Mouse (Mus musculus): ENCODE measurements around the gene Stpg3. TPM values are rescaled to one million over a fixed set of nuclear protein-coding genes. Genes with fewer than 3 reads are reported as not detected.

Gene Stpg3
- polyA plus RNA-seq, 1 experiment from 2014 or later, result not detected

DNA sequence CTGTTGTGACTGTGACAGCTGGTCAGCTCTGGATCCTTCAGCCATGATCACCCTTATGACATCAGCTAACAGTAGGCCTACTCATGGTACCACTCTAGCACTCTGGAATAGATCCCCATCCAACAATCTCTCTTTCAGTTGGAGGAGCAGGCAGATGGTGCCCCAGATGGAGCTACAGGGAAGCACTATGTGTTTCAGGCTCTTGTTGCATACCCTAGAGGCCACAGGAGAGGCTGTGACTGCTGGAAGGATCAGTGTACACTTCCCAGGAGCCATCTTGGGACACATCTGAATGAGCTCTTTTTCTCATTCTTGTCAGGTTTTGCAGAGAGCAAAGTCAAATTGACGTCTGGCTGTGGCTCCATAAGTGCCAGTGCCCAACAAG lies 42.7 kb downstream of the Stpg3 start:
- no peaks in the 10 kb centered on the region for H3K36me3 ChIP-seq (ENCODE audit: inconsistent target)
- H3K27ac ChIP-seq, result no peak overlapping the region
- H3K4me3 ChIP-seq (ENCODE audit: inconsistent target), result no peak overlapping the region
- 82% methylated on average over 1 of the region's 1 CpGs for WGBS (ENCODE audit: missing documents)
- H3K79me2 ChIP-seq (ENCODE audit: inconsistent target), result no peaks in the 10 kb centered on the region

DNA sequence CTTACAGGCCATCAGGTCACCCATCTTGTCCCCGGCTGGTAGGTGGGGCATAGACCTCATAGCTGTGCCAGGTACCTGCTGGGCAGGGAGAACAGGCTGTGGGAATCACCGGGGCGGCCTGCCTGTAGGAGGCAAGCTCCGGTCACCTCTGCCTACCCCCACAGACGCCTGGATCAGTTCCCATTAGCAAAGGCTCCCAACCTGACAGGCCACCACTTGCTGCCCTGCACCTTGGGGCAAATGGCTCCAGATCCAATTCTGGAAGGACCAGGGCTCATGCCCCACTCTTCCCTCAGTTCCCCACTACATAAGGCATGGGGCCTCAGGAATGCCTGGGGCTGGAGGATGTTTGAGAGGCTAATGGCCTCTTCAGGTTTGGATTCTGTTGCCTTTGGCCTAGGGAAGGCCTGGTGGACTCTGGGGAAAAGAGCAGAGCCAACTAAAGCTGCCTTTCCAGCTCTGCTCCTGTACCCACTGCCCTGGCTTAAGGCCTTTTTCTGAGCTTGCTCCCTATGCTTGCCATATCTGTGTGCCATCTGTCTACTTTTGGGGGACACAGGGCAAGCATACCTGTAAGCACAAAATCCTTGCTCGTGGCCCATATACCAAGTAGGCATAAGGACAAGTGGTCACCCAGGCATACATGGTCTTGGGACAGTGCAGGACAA lies 43.2 kb downstream of the Stpg3 start:
- no peak overlapping the region for H3K4me3 ChIP-seq (ENCODE audit: inconsistent target)
- 94% methylated on average over 6 of the region's 6 CpGs for WGBS (ENCODE audit: missing documents)
- H3K27ac ChIP-seq, result no peak overlapping the region
- no peaks in the 10 kb centered on the region for H3K79me2 ChIP-seq (ENCODE audit: inconsistent target)
- no peaks in the 10 kb centered on the region for H3K36me3 ChIP-seq (ENCODE audit: inconsistent target)

DNA sequence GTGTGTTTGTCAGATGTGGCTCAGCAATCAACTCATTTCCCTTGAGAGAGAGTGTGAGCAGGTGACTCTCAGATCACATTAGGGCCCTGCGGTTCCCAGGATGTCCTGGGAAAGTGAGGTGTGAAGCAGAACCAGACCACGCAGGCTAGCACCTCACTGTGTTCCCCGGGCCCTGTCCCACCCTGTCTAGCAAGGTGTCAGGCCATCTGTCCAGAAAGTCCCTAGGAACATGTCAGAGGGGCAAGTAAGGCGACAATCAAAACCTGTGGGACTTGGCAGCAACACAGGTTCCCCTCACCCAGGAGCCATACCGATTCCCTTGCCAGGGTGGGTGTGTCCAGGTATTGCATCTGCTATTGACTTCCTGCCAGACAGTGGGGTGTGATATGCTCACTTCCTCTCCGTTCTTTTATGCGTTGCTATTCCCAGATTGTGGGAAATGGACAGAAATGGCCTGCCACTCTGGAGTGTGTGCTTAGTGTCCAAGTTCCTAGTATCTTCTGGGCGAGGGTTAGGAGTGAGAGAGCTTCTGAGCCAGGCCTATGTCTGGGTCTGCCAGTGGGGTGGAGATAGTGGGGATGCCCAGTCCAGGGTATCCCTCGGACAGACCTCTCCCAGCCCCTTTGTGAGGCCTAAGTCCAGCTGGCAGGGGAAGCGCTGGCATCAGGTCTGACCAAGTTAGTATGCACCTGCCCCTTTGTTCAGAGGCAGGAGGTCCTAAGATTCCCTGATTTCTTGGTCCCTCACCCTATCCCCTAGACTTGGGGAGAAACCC lies 43.9 kb downstream of the Stpg3 start:
- 60% methylated on average over 10 of the region's 10 CpGs for WGBS (ENCODE audit: missing documents)
- Histone ChIP-seq H3K27ac (no peak overlapping the region), H3K36me3 (ENCODE audit: inconsistent target) (no peaks in the 10 kb centered on the region), H3K4me3 (ENCODE audit: inconsistent target) (no peak overlapping the region), H3K79me2 (ENCODE audit: inconsistent target) (no peaks in the 10 kb centered on the region)

DNA sequence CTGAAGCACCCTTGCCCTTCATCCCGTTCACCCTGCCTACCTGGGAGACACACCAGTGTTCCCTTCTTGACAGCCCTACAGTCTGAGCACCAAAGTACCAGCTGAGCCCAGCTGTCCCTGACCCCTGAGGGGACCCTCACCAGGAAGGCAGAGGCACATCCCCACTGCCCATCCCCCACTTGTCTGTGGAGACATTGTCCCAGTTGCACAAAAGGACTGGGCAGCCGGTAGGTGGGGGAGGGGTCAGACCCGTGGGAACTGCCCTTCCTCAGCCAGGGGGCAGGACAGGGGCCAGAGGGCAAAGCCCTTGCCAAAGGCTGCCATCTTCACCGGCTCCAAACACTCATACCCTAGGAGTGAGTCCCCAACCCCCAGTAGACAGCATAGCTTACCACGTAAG lies 44.7 kb downstream of the Stpg3 start:
- Histone ChIP-seq H3K36me3 (ENCODE audit: inconsistent target) (no peaks in the 10 kb centered on the region), H3K4me3 (ENCODE audit: inconsistent target) (no peak overlapping the region), H3K79me2 (ENCODE audit: inconsistent target) (no peaks in the 10 kb centered on the region), H3K27ac (no peak overlapping the region)
- 66% methylated on average over 5 of the region's 5 CpGs for WGBS (ENCODE audit: missing documents)

DNA sequence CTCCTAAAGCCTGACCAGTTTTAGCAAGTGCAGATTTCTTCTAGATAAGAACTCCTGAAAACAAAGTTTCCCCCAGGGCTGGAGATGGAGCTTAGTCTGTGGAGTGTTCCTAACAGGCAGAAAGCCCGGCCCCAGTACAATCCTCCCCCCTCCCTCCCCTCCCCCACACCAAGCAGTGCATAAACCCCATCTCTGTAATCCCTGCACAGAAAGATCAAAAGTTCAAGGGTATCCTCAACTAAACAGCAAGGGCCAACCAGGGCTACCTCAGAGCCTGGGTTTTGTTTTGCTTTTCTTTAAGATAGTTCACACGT lies 45.8 kb downstream of the Stpg3 start:
- Histone ChIP-seq H3K27ac (no peak overlapping the region), H3K36me3 (ENCODE audit: inconsistent target) (no peaks in the 10 kb centered on the region), H3K4me3 (ENCODE audit: inconsistent target) (no peak overlapping the region), H3K79me2 (ENCODE audit: inconsistent target) (no peaks in the 10 kb centered on the region)
- 73% methylated on average over 2 of the region's 2 CpGs for WGBS (ENCODE audit: missing documents)

GRCm38 (mm10) chr2:25167919-25168664 lies 46.3 kb downstream of the Stpg3 start:
- no peak overlapping the region for H3K4me3 ChIP-seq (ENCODE audit: inconsistent target)
- H3K36me3 ChIP-seq (ENCODE audit: inconsistent target), result no peaks in the 10 kb centered on the region
- 13% methylated on average over 38 of the region's 41 CpGs for WGBS (ENCODE audit: missing documents)
- no peak overlapping the region for H3K27ac ChIP-seq
- H3K79me2 ChIP-seq (ENCODE audit: inconsistent target), result no peaks in the 10 kb centered on the region

GRCm38 (mm10) chr2:25167481-25167880 lies 47.0 kb downstream of the Stpg3 start:
- 56% methylated on average over 3 of the region's 4 CpGs for WGBS (ENCODE audit: missing documents)
- H3K36me3 ChIP-seq (ENCODE audit: inconsistent target), result no peaks in the 10 kb centered on the region
- H3K4me3 ChIP-seq (ENCODE audit: inconsistent target), result no peak overlapping the region
- no peak overlapping the region for H3K27ac ChIP-seq
- no peaks in the 10 kb centered on the region for H3K79me2 ChIP-seq (ENCODE audit: inconsistent target)

Other genes starting within 250 kb of the Stpg3 start
- 63.2 to 80.5 TPM (median 76.8 TPM) in 3 replicates for gene Mrpl41, start 239.5 kb downstream of the Stpg3 start, polyA plus RNA-seq (2018)
- gene Pnpla7, start 238.6 kb downstream of the Stpg3 start, polyA plus RNA-seq (2018), result 43.8 to 153 TPM (median 111 TPM) in 3 replicates
- 4.8 to 12.0 TPM (median 8.9 TPM) in 3 replicates for gene Nsmf, start 160.3 kb downstream of the Stpg3 start, polyA plus RNA-seq (2018)
- gene Entpd8, start 134.3 kb downstream of the Stpg3 start, polyA plus RNA-seq (2018), result not detected in 3 replicates
- gene Noxa1, start 119.5 kb downstream of the Stpg3 start, polyA plus RNA-seq (2018), result not detected in 3 replicates
- not detected in 3 replicates for gene Nrarp, start 33.9 kb downstream of the Stpg3 start, polyA plus RNA-seq (2018)
- gene Tor4a, start 17.8 kb downstream of the Stpg3 start, polyA plus RNA-seq (2018), result 56.5 to 71.1 TPM (median 57.4 TPM) in 3 replicates
- gene Nelfb, start 3.1 kb downstream of the Stpg3 start, polyA plus RNA-seq (2018), result 18.9 to 30.4 TPM (median 29.5 TPM) in 3 replicates
- gene Fam166a, start 4.1 kb upstream of the Stpg3 start, polyA plus RNA-seq (2018), result not detected in 3 replicates
- gene Tubb4b, start 10.1 kb upstream of the Stpg3 start, polyA plus RNA-seq (2018), result 49.1 to 144 TPM (median 76.8 TPM) in 3 replicates
- gene Slc34a3, start 19.7 kb upstream of the Stpg3 start, polyA plus RNA-seq (2018), result not detected in 3 replicates
- not detected in 3 replicates for gene Rnf224, start 22.1 kb upstream of the Stpg3 start, polyA plus RNA-seq (2018)
- gene Rnf208, start 27.6 kb upstream of the Stpg3 start, polyA plus RNA-seq (2018), result 0.21 to 0.42 TPM in 2 of 3 replicates, not detected in the other
- not detected in 3 replicates for gene Cysrt1, start 27.8 kb upstream of the Stpg3 start, polyA plus RNA-seq (2018)
- gene AL732309.1, start 32.2 kb upstream of the Stpg3 start, polyA plus RNA-seq (2018), result 3.0 to 6.1 TPM (median 4.7 TPM) in 3 replicates
- gene Tmem203, start 40.8 kb upstream of the Stpg3 start, polyA plus RNA-seq (2018), result 5.9 to 17.1 TPM (median 12.4 TPM) in 3 replicates
- gene Tprn, start 48.0 kb upstream of the Stpg3 start, polyA plus RNA-seq (2018), result 6.1 to 7.8 TPM (median 6.6 TPM) in 3 replicates
- gene Ssna1, start 57.8 kb upstream of the Stpg3 start, polyA plus RNA-seq (2018), result 26.0 to 60.7 TPM (median 55.7 TPM) in 3 replicates
- gene Anapc2, start 57.8 kb upstream of the Stpg3 start, polyA plus RNA-seq (2018), result 51.0 to 59.8 TPM (median 54.1 TPM) in 3 replicates
- gene Tmem210, start 73.5 kb upstream of the Stpg3 start, polyA plus RNA-seq (2018), result not detected in 3 replicates
- gene Lrrc26, start 75.3 kb upstream of the Stpg3 start, polyA plus RNA-seq (2018), result not detected in 3 replicates
- not detected in 3 replicates for gene Grin1, start 104.5 kb upstream of the Stpg3 start, polyA plus RNA-seq (2018)
- gene Man1b1, start 117.7 kb upstream of the Stpg3 start, polyA plus RNA-seq (2018), result 36.0 to 43.5 TPM (median 43.4 TPM) in 3 replicates
- 101 to 192 TPM (median 107 TPM) in 3 replicates for gene Dpp7, start 141.7 kb upstream of the Stpg3 start, polyA plus RNA-seq (2018)
- 55.8 to 128 TPM (median 119 TPM) in 3 replicates for gene Uap1l1, start 151.0 kb upstream of the Stpg3 start, polyA plus RNA-seq (2018)
- 0.13 to 0.73 TPM in 2 of 3 replicates, not detected in the other for gene Sapcd2, start 157.7 kb upstream of the Stpg3 start, polyA plus RNA-seq (2018)
- gene Entpd2, start 181.2 kb upstream of the Stpg3 start, polyA plus RNA-seq (2018), result 0.07 TPM in 1 of 3 replicates, not detected in the others
- 1.2 to 2.9 TPM (median 2.5 TPM) in 3 replicates for gene Npdc1, start 184.7 kb upstream of the Stpg3 start, polyA plus RNA-seq (2018)
- gene Fut7, start 208.6 kb upstream of the Stpg3 start, polyA plus RNA-seq (2018), result 1.3 to 2.4 TPM (median 2.2 TPM) in 3 replicates
- 9.5 to 19.7 TPM (median 13.5 TPM) in 3 replicates for gene Abca2, start 214.1 kb upstream of the Stpg3 start, polyA plus RNA-seq (2018)
- not detected in 3 replicates for gene Clic3, start 242.2 kb upstream of the Stpg3 start, polyA plus RNA-seq (2018)
- 6.0 to 12.9 TPM (median 6.4 TPM) in 3 replicates for gene Paxx, start 246.5 kb upstream of the Stpg3 start, polyA plus RNA-seq (2018)